9 mouse cellular contexts compared by ENCODE assay signal in the genomic region with DNA sequence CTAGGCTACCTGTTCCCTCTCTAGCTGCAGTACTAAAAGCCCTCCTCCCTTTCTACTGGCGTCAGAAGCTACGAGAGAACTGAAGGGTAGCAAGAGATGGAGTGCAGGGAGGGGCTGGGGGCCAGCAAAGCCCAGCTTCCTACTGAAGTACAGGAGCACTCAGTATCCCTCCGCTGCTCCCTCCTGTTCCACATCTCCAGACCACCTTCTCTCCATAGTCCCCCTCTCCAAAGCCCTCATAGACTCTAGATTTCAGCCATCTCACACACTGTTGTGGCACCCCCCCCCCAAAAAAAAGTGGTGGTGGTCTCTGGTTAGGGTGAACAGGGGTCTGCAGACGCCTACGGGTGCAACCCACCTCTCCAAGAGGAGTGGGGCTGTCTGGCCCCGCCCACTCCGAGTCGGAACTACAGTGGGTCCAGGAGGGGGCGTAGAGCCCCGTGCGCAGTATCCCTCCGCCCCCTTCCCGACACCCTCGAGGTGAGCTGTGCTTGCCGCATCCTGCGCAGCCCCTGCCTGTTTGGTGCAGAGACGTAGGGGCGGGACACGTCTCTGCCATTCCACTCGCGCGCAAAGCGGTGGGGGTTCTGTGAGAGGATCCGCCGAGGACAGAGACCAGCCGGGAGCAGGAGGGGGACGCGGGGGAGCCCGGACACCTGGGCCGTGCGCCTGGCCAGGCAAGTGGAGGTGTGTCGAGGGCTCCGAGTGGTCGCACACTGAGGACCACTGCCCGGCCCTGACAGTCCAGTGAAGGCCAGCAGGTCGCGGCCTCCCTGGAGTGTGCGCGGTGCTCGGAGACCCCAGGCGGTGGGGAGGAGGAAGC. TPM values are rescaled to one million over a fixed set of nuclear protein-coding genes. Genes with fewer than 3 reads are reported as not detected.
DNase-seq lines count a peak whose midpoint lies in the region; ATAC-seq lines count a peak whose summit lies in the region.
"Had no signal": no experiment of that assay in that cellular context is flagged by ENCODE, and none has a peak within 500 bp of the region (broad histone marks: within the 10 kb centered on the region; RNA-seq: fewer than 3 reads in every experiment).

No protein-coding gene starts in this region.

- H3K27ac ChIP-seq in hindbrain, embryonic 14.5 days = peak overlapping the region; percentile 92

- no peaks in the 10 kb centered on the region for H3K27me3 ChIP-seq in hindbrain, embryonic 14.5 days (ENCODE audit: control insufficient read depth, insufficient read depth, low read length)

- peak overlapping the region; percentile 84 for H3K9ac ChIP-seq in hindbrain, embryonic 14.5 days

- H3K4me3 ChIP-seq in hindbrain, embryonic 14.5 days (replicated peaks; ENCODE audit: low read length) = peak overlapping the region; percentile 57
- H3K4me3 ChIP-seq: myocyte had no signal

- H3K36me3 ChIP-seq in hindbrain, embryonic 14.5 days (replicated peaks; ENCODE audit: control insufficient read depth, insufficient read depth) = peaks cover 26% of the 10 kb centered on the region

- no peaks in the 10 kb centered on the region for H3K9me3 ChIP-seq in hindbrain, embryonic 14.5 days (ENCODE audit: control insufficient read depth, low read length)

- peak overlapping the region; percentile 53 for H3K4me2 ChIP-seq in hindbrain, embryonic 14.5 days (replicated peaks)

- WGBS in hindbrain, embryonic 14.5 days = 16% methylated on average over 38 of the region's 41 CpGs

- ATAC-seq in hindbrain, embryonic 14.5 days (ENCODE audit: low FRiP score) = peak; percentile 98

- peak; percentile 92 for DNase-seq in R1 (ENCODE audit: low read depth, low spot score)
- peak; percentile 80 to 84 for DNase-seq in cerebellum, postnatal 25 days
- DNase-seq in gastrocnemius, adult 18-20 months (ENCODE audit: low spot score) = peak; percentile 3
- peak; percentile 74 for DNase-seq in hindbrain, embryonic 14.5 days (ENCODE audit: low spot score)
- peak; percentile 75 to 78 for DNase-seq in layer of hippocampus, postnatal 36 days
- peak; percentile 53 for DNase-seq in lung, postnatal 14 days
- peak; percentile 92 for DNase-seq in retina, postnatal 1 day
- DNase-seq in thymus, postnatal 4 days = peak; percentile 85

- H3K4me1 ChIP-seq in hindbrain, embryonic 14.5 days (replicated peaks; ENCODE audit: control insufficient read depth, insufficient read depth, low read length) = no peaks in the 10 kb centered on the region; the same call in 1 of the 2 replicates

RNA-seq across cellular contexts. Expression of a gene that starts 46.8 kb away (rescaled TPM):
- 1 to 10 TPM; 1.0 to 1.1 TPM for total RNA-seq in gastrocnemius, adult 18-20 months (2021)
- 182 and 225 TPM in 2 replicates for polyA plus RNA-seq in hindbrain, embryonic 14.5 days (2014; fragmentation: Nextera tagmentation; extraction: Ambion mirVana)
- 100 to 1,000 TPM; 187 to 189 TPM for total RNA-seq in layer of hippocampus, postnatal 36 days (2021)

Comparison
In these comparisons a context has a peak if more than half of its experiments do, and no peak if none do; other contexts are left out.
1. Peak in every context shown above with its lines: DNase-seq, ATAC-seq, H3K4me3 ChIP-seq and H3K27ac ChIP-seq.
2. DNase-seq: peak in every context shown above with its lines; median percentile 92 in R1; 92 in retina, postnatal 1 day; 85 in thymus, postnatal 4 days; 82 in cerebellum, postnatal 25 days; 76 in layer of hippocampus, postnatal 36 days; 74 in hindbrain, embryonic 14.5 days; 53 in lung, postnatal 14 days; 3 in gastrocnemius, adult 18-20 months.
3. RNA of a gene that starts 46.8 kb away (total RNA-seq): 187 to 189 TPM in layer of hippocampus, postnatal 36 days; 1.0 to 1.1 TPM in gastrocnemius, adult 18-20 months; every median in the first group is over 10 times any median in the second.